Comparison of ENCODE assay signal across 8 mouse cellular contexts in genomic region chr7:142483136-142483535, GRCm38 (mm10). TPM values are rescaled to one million over a fixed set of nuclear protein-coding genes. Genes with fewer than 3 reads are reported as not detected.
DNase-seq lines count a peak whose midpoint lies in the region; ATAC-seq lines count a peak whose summit lies in the region.
"Had no signal": no experiment of that assay in that cellular context is flagged by ENCODE, and none has a peak within 500 bp of the region (broad histone marks: within the 10 kb centered on the region; RNA-seq: fewer than 3 reads in every experiment).

No protein-coding gene starts in this region.

- no peak for ATAC-seq in midbrain, embryonic 15.5 days (replicated peaks)
- no peak for ATAC-seq in forebrain, embryonic 14.5 days
- peak; percentile 33 for ATAC-seq in stomach, embryonic 15.5 days (ENCODE audit: insufficient read depth, low FRiP score, low read depth)
- ATAC-seq in megakaryocyte-erythroid progenitor cell, adult 5-6 weeks (replicated peaks; ENCODE audit: low FRiP score, low TSS enrichment, poor library complexity, severe bottlenecking), result no peak

- H3K4me1 ChIP-seq in midbrain, embryonic 10.5 days, result peaks cover 63% of the 10 kb centered on the region
- H3K4me1 ChIP-seq in midbrain, embryonic 15.5 days, result peaks cover 23% of the 10 kb centered on the region
- peaks cover 24% of the 10 kb centered on the region for H3K4me1 ChIP-seq in forebrain, embryonic 14.5 days (ENCODE audit: control insufficient read depth, insufficient read depth, low read length)
- peaks cover 85% of the 10 kb centered on the region for H3K4me1 ChIP-seq in limb, embryonic 10.5 days
- peaks cover 80% of the 10 kb centered on the region for H3K4me1 ChIP-seq in stomach, embryonic 15.5 days

- intact Hi-C loops in left cerebral cortex, postnatal 4 days (cut with DNase I), result no loop called here

- peaks cover 15% of the 10 kb centered on the region for H3K27me3 ChIP-seq in midbrain, embryonic 10.5 days (ENCODE audit: low read depth, poor library complexity, severe bottlenecking)
- no peaks in the 10 kb centered on the region for H3K27me3 ChIP-seq in midbrain, embryonic 15.5 days (replicated peaks)
- no peaks in the 10 kb centered on the region for H3K27me3 ChIP-seq in forebrain, embryonic 14.5 days (replicated peaks; ENCODE audit: control insufficient read depth, insufficient read depth, low read length)
- no peaks in the 10 kb centered on the region for H3K27me3 ChIP-seq in limb, embryonic 10.5 days (ENCODE audit: low read depth, poor library complexity, severe bottlenecking)
- no peaks in the 10 kb centered on the region for H3K27me3 ChIP-seq in stomach, embryonic 15.5 days (replicated peaks)

- H3K9me3 ChIP-seq in midbrain, embryonic 10.5 days (replicated peaks), result no peaks in the 10 kb centered on the region
- no peaks in the 10 kb centered on the region for H3K9me3 ChIP-seq in midbrain, embryonic 15.5 days
- H3K9me3 ChIP-seq in forebrain, embryonic 14.5 days (replicated peaks; ENCODE audit: control insufficient read depth, low read length), result no peaks in the 10 kb centered on the region
- H3K9me3 ChIP-seq in limb, embryonic 10.5 days (replicated peaks), result no peaks in the 10 kb centered on the region
- H3K9me3 ChIP-seq in stomach, embryonic 15.5 days, result no peaks in the 10 kb centered on the region

- H3K9ac ChIP-seq in midbrain, embryonic 15.5 days, result no peak overlapping the region
- no peak overlapping the region for H3K9ac ChIP-seq in forebrain, embryonic 14.5 days (ENCODE audit: low read length)
- 0 out of 2 replicates have a peak overlapping the region, but pooled peaks have one; percentile 8 for H3K9ac ChIP-seq in stomach, embryonic 15.5 days

- H3K4me3 ChIP-seq in midbrain, embryonic 10.5 days, result no peak overlapping the region
- H3K4me3 ChIP-seq in midbrain, embryonic 15.5 days, result no peak overlapping the region
- H3K4me3 ChIP-seq in forebrain, embryonic 14.5 days (ENCODE audit: low read depth, low read length), result no peak overlapping the region
- peak overlapping the region; percentile 4; the same call in 1 of the 2 replicates for H3K4me3 ChIP-seq in limb, embryonic 10.5 days
- no peak overlapping the region for H3K4me3 ChIP-seq in stomach, embryonic 15.5 days (replicated peaks)

- no peaks in the 10 kb centered on the region for H3K36me3 ChIP-seq in midbrain, embryonic 10.5 days
- no peaks in the 10 kb centered on the region for H3K36me3 ChIP-seq in midbrain, embryonic 15.5 days (replicated peaks)
- H3K36me3 ChIP-seq in forebrain, embryonic 14.5 days (ENCODE audit: control insufficient read depth, insufficient read depth, low read length), result no peaks in the 10 kb centered on the region
- peaks cover 8% of the 10 kb centered on the region for H3K36me3 ChIP-seq in limb, embryonic 10.5 days
- peaks cover 7% of the 10 kb centered on the region for H3K36me3 ChIP-seq in stomach, embryonic 15.5 days

- DNase-seq in midbrain, embryonic 10.5 days (ENCODE audit: low spot score), result no peak
- DNase-seq in forebrain, embryonic 14.5 days (ENCODE audit: low spot score), result peak; percentile 20
- DNase-seq in limb, embryonic 10.5 days (ENCODE audit: low spot score), result peak; percentile 68
- DNase-seq in left cerebral cortex, postnatal 4 days, result no peak

- peak overlapping the region; percentile 97 for H3K27ac ChIP-seq in midbrain, embryonic 10.5 days (replicated peaks)
- H3K27ac ChIP-seq in midbrain, embryonic 15.5 days, result no peak overlapping the region
- H3K27ac ChIP-seq in forebrain, embryonic 14.5 days (ENCODE audit: low read depth, low read length), result peak overlapping the region; percentile 81; the same call in 1 of the 2 replicates
- H3K27ac ChIP-seq in limb, embryonic 10.5 days, result peak overlapping the region; percentile 97
- peak overlapping the region; percentile 97 for H3K27ac ChIP-seq in stomach, embryonic 15.5 days

- H3K4me2 ChIP-seq in midbrain, embryonic 15.5 days, result no peak overlapping the region
- no peak overlapping the region for H3K4me2 ChIP-seq in forebrain, embryonic 14.5 days (ENCODE audit: low read length)
- H3K4me2 ChIP-seq in stomach, embryonic 15.5 days, result 0 out of 2 replicates have a peak overlapping the region, but pooled peaks have one; percentile 55

- WGBS in midbrain, embryonic 10.5 days, result 59% methylated on average over 11 of the region's 11 CpGs
- WGBS in midbrain, embryonic 15.5 days, result 54% methylated on average over 11 of the region's 11 CpGs
- 47% methylated on average over 11 of the region's 11 CpGs for WGBS in forebrain, embryonic 14.5 days
- WGBS in limb, embryonic 10.5 days, result 23% methylated on average over 11 of the region's 11 CpGs
- 19% methylated on average over 11 of the region's 11 CpGs for WGBS in stomach, embryonic 15.5 days

RNA-seq across cellular contexts. Expression of gene Tnnt3, which starts 15.5 kb away (rescaled TPM):
- polyA plus RNA-seq in midbrain, embryonic 10.5 days (2016; fragmentation: Nextera tagmentation; extraction: Ambion mirVana), result 1.9 TPM in 2 replicates
- 1.6 TPM in 2 replicates for polyA plus RNA-seq in midbrain, embryonic 15.5 days (2015; fragmentation: Nextera tagmentation; extraction: Ambion mirVana)
- 0.42 and 0.53 TPM in 2 replicates for polyA plus RNA-seq in forebrain, embryonic 14.5 days (2014; fragmentation: Nextera tagmentation; extraction: Ambion mirVana)
- polyA plus RNA-seq in limb, embryonic 10.5 days (2016; fragmentation: Nextera tagmentation; extraction: Ambion mirVana), result 1.6 and 1.7 TPM in 2 replicates
- polyA plus RNA-seq in stomach, embryonic 15.5 days (2015; fragmentation: Nextera tagmentation; extraction: Ambion mirVana), result 4.6 and 11.8 TPM in 2 replicates
- not detected in 2 replicates for total RNA-seq in megakaryocyte-erythroid progenitor cell, adult 5-6 weeks (2014; fragmentation: Nextera tagmentation)
- not detected in 2 replicates for total RNA-seq in megakaryocyte-erythroid progenitor cell, adult 5-6 weeks (2017)
- 1 to 10 TPM in 1 of 2 experiments, not detected in 1; 1.3 TPM for total RNA-seq in left cerebral cortex, postnatal 4 days (2021)
- total RNA-seq: left cerebral cortex, postnatal 36 days had no signal

RNA-seq across cellular contexts. Expression of gene Lsp1, which starts 22.5 kb away (rescaled TPM):
- 14.2 and 15.0 TPM in 2 replicates for polyA plus RNA-seq in midbrain, embryonic 10.5 days (2016; fragmentation: Nextera tagmentation; extraction: Ambion mirVana)
- polyA plus RNA-seq in midbrain, embryonic 15.5 days (2015; fragmentation: Nextera tagmentation; extraction: Ambion mirVana), result 3.7 and 5.4 TPM in 2 replicates
- polyA plus RNA-seq in forebrain, embryonic 14.5 days (2014; fragmentation: Nextera tagmentation; extraction: Ambion mirVana), result 5.8 and 5.9 TPM in 2 replicates
- polyA plus RNA-seq in limb, embryonic 10.5 days (2016; fragmentation: Nextera tagmentation; extraction: Ambion mirVana), result 28.7 and 31.1 TPM in 2 replicates
- 196 and 211 TPM in 2 replicates for polyA plus RNA-seq in stomach, embryonic 15.5 days (2015; fragmentation: Nextera tagmentation; extraction: Ambion mirVana)
- total RNA-seq in megakaryocyte-erythroid progenitor cell, adult 5-6 weeks (2014; fragmentation: Nextera tagmentation), result 16.9 and 39.8 TPM in 2 replicates
- 12.1 and 42.5 TPM in 2 replicates for total RNA-seq in megakaryocyte-erythroid progenitor cell, adult 5-6 weeks (2017)
- total RNA-seq in left cerebral cortex, postnatal 4 days (2021), result 1 to 10 TPM; 5.5 to 5.7 TPM

RNA-seq across cellular contexts. Expression of gene Tnni2, which starts 41.5 kb away (rescaled TPM):
- 0.52 and 1.5 TPM in 2 replicates for polyA plus RNA-seq in midbrain, embryonic 10.5 days (2016; fragmentation: Nextera tagmentation; extraction: Ambion mirVana)
- polyA plus RNA-seq in midbrain, embryonic 15.5 days (2015; fragmentation: Nextera tagmentation; extraction: Ambion mirVana), result 0.25 and 0.74 TPM in 2 replicates
- polyA plus RNA-seq in forebrain, embryonic 14.5 days (2014; fragmentation: Nextera tagmentation; extraction: Ambion mirVana), result 0.67 and 0.82 TPM in 2 replicates
- 2.4 and 3.6 TPM in 2 replicates for polyA plus RNA-seq in limb, embryonic 10.5 days (2016; fragmentation: Nextera tagmentation; extraction: Ambion mirVana)
- 10.4 and 13.3 TPM in 2 replicates for polyA plus RNA-seq in stomach, embryonic 15.5 days (2015; fragmentation: Nextera tagmentation; extraction: Ambion mirVana)
- total RNA-seq in megakaryocyte-erythroid progenitor cell, adult 5-6 weeks (2014; fragmentation: Nextera tagmentation), result not detected in 2 replicates
- 0.99 and 18.9 TPM in 2 replicates for total RNA-seq in megakaryocyte-erythroid progenitor cell, adult 5-6 weeks (2017)
- not detected for total RNA-seq in left cerebral cortex, postnatal 4 days (2021)

RNA-seq across cellular contexts. Expression of gene Syt8, which starts 48.5 kb away (rescaled TPM):
- polyA plus RNA-seq in midbrain, embryonic 10.5 days (2016; fragmentation: Nextera tagmentation; extraction: Ambion mirVana), result 0.34 TPM in 1 of 2 replicates, not detected in the other
- not detected in 2 replicates for polyA plus RNA-seq in midbrain, embryonic 15.5 days (2015; fragmentation: Nextera tagmentation; extraction: Ambion mirVana)
- polyA plus RNA-seq in forebrain, embryonic 14.5 days (2014; fragmentation: Nextera tagmentation; extraction: Ambion mirVana), result not detected in 2 replicates
- polyA plus RNA-seq in limb, embryonic 10.5 days (2016; fragmentation: Nextera tagmentation; extraction: Ambion mirVana), result 0.25 TPM in 1 of 2 replicates, not detected in the other
- 13.2 and 19.6 TPM in 2 replicates for polyA plus RNA-seq in stomach, embryonic 15.5 days (2015; fragmentation: Nextera tagmentation; extraction: Ambion mirVana)
- total RNA-seq in megakaryocyte-erythroid progenitor cell, adult 5-6 weeks (2014; fragmentation: Nextera tagmentation), result 2.0 TPM in 1 of 2 replicates, not detected in the other
- not detected in 2 replicates for total RNA-seq in megakaryocyte-erythroid progenitor cell, adult 5-6 weeks (2017)
- not detected for total RNA-seq in left cerebral cortex, postnatal 4 days (2021)
- total RNA-seq: left cerebral cortex, postnatal 36 days had no signal

RNA-seq across cellular contexts. Expression of gene Mrpl23, which starts 49.4 kb away (rescaled TPM):
- polyA plus RNA-seq in midbrain, embryonic 10.5 days (2016; fragmentation: Nextera tagmentation; extraction: Ambion mirVana), result 15.8 and 20.3 TPM in 2 replicates
- polyA plus RNA-seq in midbrain, embryonic 15.5 days (2015; fragmentation: Nextera tagmentation; extraction: Ambion mirVana), result 22.4 and 24.0 TPM in 2 replicates
- polyA plus RNA-seq in forebrain, embryonic 14.5 days (2014; fragmentation: Nextera tagmentation; extraction: Ambion mirVana), result 21.7 and 28.7 TPM in 2 replicates
- 25.9 and 33.7 TPM in 2 replicates for polyA plus RNA-seq in limb, embryonic 10.5 days (2016; fragmentation: Nextera tagmentation; extraction: Ambion mirVana)
- polyA plus RNA-seq in stomach, embryonic 15.5 days (2015; fragmentation: Nextera tagmentation; extraction: Ambion mirVana), result 21.9 and 26.2 TPM in 2 replicates
- 13.0 and 13.8 TPM in 2 replicates for total RNA-seq in megakaryocyte-erythroid progenitor cell, adult 5-6 weeks (2014; fragmentation: Nextera tagmentation)
- total RNA-seq in megakaryocyte-erythroid progenitor cell, adult 5-6 weeks (2017), result 46.6 and 82.1 TPM in 2 replicates
- total RNA-seq in left cerebral cortex, postnatal 4 days (2021), result 10 to 100 TPM in 1 of 2 experiments, 1 to 10 TPM in 1; 9.4 to 11.5 TPM

Comparison
In these comparisons a context has a peak if more than half of its experiments do, and no peak if none do; other contexts are left out.
1. DNase-seq: peak in forebrain, embryonic 14.5 days (single experiment) and limb, embryonic 10.5 days (single experiment); none in midbrain, embryonic 10.5 days (single experiment) and left cerebral cortex, postnatal 4 days (single experiment).